Mouse (Mus musculus) midbrain, embryonic 16.5 days (tissue): ENCODE data around the gene Ppp1r12b. TPM values are rescaled to one million over a fixed set of nuclear protein-coding genes. Genes with fewer than 3 reads are reported as not detected.

Experiments
- ATAC-seq: fragments of 200-750 bp; cut with Nextera tagmentation; 2 replicates; pipeline ENCODE4 v1.8.0; 2017; ENCODE audit warnings: moderate TSS enrichment
- H3K27ac ChIP-seq: fragments of 300-500 bp; sonication (generic); 2 replicates; pipeline ENCODE4 v1.5.1; 2014; ENCODE audit warnings: mild to moderate bottlenecking, low read length, mixed read lengths
- H3K27me3 ChIP-seq: fragments of 300-500 bp; sonication (generic); 2 replicates; pipeline ENCODE4 v1.6.1; 2014; ENCODE audit warnings: low read depth, low read length, mixed read lengths; ENCODE audit not compliant: control insufficient read depth, insufficient read depth
- H3K36me3 ChIP-seq: fragments of 300-500 bp; sonication (generic); 2 replicates; pipeline ENCODE4 v1.6.1; 2014; ENCODE audit warnings: mild to moderate bottlenecking, low read length, moderate library complexity, mixed read lengths; ENCODE audit not compliant: control insufficient read depth, insufficient read depth
- H3K4me1 ChIP-seq: fragments of 300-500 bp; sonication (generic); 2 replicates; pipeline ENCODE4 v1.6.1; 2014; ENCODE audit warnings: mild to moderate bottlenecking, low read length, mixed read lengths; ENCODE audit not compliant: control insufficient read depth, insufficient read depth
- H3K4me2 ChIP-seq: fragments of 300-500 bp; sonication (generic); 2 replicates; pipeline ENCODE4 v1.6.1; 2014; ENCODE audit warnings: mild to moderate bottlenecking, low read length, mixed read lengths
- H3K4me3 ChIP-seq: fragments of 300-500 bp; sonication (generic); 2 replicates; pipeline ENCODE4 v1.5.1; 2014; ENCODE audit warnings: low read depth, mild to moderate bottlenecking, low read length, moderate library complexity, mixed read lengths
- H3K9ac ChIP-seq: fragments of 300-500 bp; sonication (generic); 2 replicates; pipeline ENCODE4 v1.6.1; 2014; ENCODE audit warnings: low read depth, low read length, mixed read lengths
- H3K9me3 ChIP-seq: fragments of 300-500 bp; sonication (generic); replicated peaks from 2 replicates; pipeline ENCODE4 v1.6.1; 2014; ENCODE audit warnings: mild to moderate bottlenecking, low read length, mixed read lengths; ENCODE audit not compliant: control insufficient read depth, poor library complexity, severe bottlenecking
- WGBS: fragments of 180-500 bp; shearing (Covaris S2); extraction: QIAGEN DNeasy Blood & Tissue Kit; methylation state at CpG from one replicate; pipeline ENCODE4 v1.1.7; 2014; 5-methylcytosine and 5-hydroxymethylcytosine counted together
- polyA plus RNA-seq: library from polyadenylated mRNA; unstranded; fragments of >200 nt; fragmentation: Nextera tagmentation; extraction: Ambion mirVana; gene quantifications from 2 replicates; pipeline ENCODE4 v1.2.1, GENCODE M21; 2015

The Ppp1r12b gene
- polyA plus RNA-seq, 1 experiment from 2014 or later = 13.6 TPM

DNA sequence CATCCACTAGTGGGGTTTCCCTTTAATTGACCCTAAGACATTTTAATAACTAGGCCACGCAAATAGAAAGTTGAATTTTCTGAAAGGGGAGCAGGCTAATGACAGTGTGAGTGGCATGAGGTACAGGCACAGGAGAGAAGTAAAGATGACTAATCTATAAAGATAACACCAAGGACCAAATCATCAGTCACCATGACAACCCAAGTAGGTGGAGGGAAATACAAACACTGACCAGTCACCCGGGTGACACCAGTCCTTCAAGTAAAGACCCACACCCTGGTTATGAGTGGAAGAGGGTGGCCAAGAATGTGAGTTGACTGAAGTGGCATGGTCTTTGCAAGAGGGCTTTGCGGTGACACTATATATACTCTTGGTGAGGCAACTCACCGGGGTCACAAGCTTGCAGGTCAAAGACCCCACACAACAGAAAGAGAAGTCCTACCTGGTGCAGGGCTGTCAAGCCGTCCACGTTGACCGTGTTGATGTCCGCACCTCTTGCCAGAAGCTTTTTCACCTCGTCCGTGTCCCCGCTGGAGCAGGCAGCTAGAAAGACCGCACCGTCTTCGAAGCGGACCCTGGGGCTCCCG is 599 bp downstream of the Ppp1r12b start:
- 4% methylated on average over 16 of the region's 16 CpGs for WGBS
- peak overlapping the region; percentile 82 for H3K4me2 ChIP-seq
- no peaks in the 10 kb centered on the region for H3K27me3 ChIP-seq
- ATAC-seq = no peak
- peaks cover 15% of the 10 kb centered on the region for H3K4me1 ChIP-seq
- H3K9me3 ChIP-seq = no peaks in the 10 kb centered on the region
- peak overlapping the region; percentile 78 for H3K9ac ChIP-seq
- peak overlapping the region; percentile 72 for H3K4me3 ChIP-seq
- H3K27ac ChIP-seq = peak overlapping the region; percentile 90
- H3K36me3 ChIP-seq = no peaks in the 10 kb centered on the region

DNA sequence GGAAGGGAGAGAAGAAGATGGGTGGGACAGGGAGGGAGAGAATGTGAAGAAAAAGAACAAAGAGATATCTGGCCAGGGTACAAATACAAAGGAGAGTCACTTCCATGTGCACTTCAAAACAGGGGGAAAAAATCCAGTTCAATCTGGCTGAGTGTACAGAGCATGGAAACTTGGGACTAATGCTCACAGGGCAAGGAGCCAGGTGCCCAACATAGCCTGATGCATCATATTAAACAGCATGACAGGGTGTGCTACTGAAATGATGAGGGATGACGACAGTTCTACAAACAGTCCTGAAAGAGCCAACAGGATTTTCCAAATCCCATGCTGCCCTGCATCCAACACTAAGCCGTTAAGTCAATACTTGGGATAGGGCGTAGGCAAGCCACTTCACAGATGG is 5.8 kb downstream of the Ppp1r12b start:
- Histone ChIP-seq H3K27me3 (no peaks in the 10 kb centered on the region), H3K9ac (no peak overlapping the region), H3K4me2 (no peak overlapping the region), H3K4me3 (no peak overlapping the region), H3K4me1 (peaks cover 14% of the 10 kb centered on the region), H3K36me3 (0 out of 2 replicates have a peak, but pooled peaks cover 2% of the 10 kb centered on the region), H3K9me3 (no peaks in the 10 kb centered on the region), H3K27ac (no peak overlapping the region)
- no peak for ATAC-seq
- 84% methylated on average over 3 of the region's 3 CpGs for WGBS

DNA sequence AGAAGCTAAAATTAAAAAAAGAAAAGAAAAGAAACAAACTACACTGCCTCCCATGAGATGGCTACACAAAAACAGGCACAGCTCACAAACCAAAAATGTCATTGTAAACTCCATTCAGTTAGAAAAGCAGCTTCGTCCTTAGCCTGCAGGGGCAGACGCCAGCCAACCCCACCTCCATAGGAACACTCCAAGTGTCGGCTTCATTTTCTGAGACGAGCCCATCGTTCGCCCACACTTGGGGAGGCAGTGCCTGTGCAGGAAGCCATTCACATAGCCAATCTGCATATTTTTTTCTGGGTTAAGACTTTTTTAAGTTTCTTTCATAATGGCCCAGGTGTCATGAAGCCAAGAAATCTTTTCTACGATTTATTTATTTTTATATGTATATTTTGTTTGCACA is 8.2 kb downstream of the Ppp1r12b start:
- WGBS = 87% methylated on average over 7 of the region's 7 CpGs
- ATAC-seq = no peak
- Histone ChIP-seq H3K4me1 (0 out of 2 replicates have a peak, but pooled peaks cover 2% of the 10 kb centered on the region), H3K27ac (no peak overlapping the region), H3K9ac (no peak overlapping the region), H3K36me3 (0 out of 2 replicates have a peak, but pooled peaks cover 2% of the 10 kb centered on the region), H3K4me3 (no peak overlapping the region), H3K9me3 (no peaks in the 10 kb centered on the region), H3K27me3 (no peaks in the 10 kb centered on the region), H3K4me2 (no peak overlapping the region)

DNA sequence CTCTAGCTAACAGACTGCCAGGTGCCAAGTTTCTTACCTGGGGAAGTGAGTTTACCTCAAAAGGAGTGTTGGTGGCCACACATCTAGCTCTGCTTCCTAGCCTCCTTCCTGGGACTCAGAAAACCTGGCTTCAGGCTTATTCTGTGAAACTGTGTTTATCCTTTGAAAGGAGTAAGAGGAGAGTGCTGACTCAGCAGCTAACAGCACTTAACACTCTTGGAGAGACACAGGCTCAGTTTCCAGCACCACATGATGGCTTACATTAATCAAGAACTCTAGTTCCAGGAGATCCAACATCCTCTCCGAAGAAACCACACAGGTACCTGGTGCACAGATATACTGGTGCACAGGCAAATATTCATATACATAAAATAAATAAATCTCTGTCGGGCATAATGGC is 12.8 kb downstream of the Ppp1r12b start:
- H3K4me2 ChIP-seq = no peak overlapping the region
- H3K9ac ChIP-seq = no peak overlapping the region
- no peaks in the 10 kb centered on the region for H3K27me3 ChIP-seq
- no peak overlapping the region for H3K27ac ChIP-seq
- no peak for ATAC-seq
- 0 out of 2 replicates have a peak, but pooled peaks cover 2% of the 10 kb centered on the region for H3K36me3 ChIP-seq
- 97% methylated on average over 2 of the region's 2 CpGs for WGBS
- no peaks in the 10 kb centered on the region for H3K4me1 ChIP-seq
- H3K9me3 ChIP-seq = no peaks in the 10 kb centered on the region
- no peak overlapping the region for H3K4me3 ChIP-seq

DNA sequence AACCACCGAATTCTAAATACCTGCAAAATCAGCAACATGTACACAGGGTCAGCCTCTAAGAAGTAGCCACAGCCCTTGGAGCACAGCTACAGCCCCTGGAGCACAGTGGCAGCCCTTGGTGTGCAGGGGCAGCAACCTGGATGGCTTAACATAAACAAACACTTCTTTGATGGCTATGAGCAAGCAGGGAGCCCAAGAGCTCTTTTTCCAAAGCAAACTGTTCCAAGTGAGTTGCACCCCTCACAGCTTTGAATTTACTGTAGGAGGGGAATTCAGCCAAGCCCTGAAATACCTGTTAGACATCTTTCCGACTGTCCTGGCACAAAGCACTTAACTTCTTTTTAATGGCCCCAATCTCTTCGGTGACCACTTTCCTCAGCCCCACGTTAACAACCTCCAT is 14.9 kb downstream of the Ppp1r12b start:
- Histone ChIP-seq H3K9me3 (no peaks in the 10 kb centered on the region), H3K4me3 (no peak overlapping the region), H3K27me3 (no peaks in the 10 kb centered on the region), H3K4me2 (no peak overlapping the region), H3K27ac (no peak overlapping the region), H3K9ac (no peak overlapping the region), H3K4me1 (no peaks in the 10 kb centered on the region), H3K36me3 (no peaks in the 10 kb centered on the region)
- WGBS = 72% methylated on average over 4 of the region's 4 CpGs
- ATAC-seq = no peak

DNA sequence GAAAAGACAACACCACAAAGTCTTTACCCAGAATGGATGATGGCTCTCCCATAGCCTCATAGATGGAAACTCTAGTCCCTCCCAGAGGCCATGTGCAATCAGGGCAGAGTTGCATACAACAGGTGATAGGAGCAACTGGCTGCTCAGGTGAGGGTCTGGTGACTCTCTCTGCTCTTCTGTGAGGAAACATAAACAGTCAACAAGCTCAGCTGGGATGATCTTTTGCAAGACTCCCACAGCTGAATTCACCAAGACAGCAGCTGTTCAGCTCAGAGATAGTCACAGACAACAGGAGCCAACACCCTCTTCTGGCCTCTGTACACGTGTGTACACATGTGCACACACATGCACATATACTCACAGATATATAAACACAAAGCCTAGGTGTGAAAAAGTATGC is 17.5 kb downstream of the Ppp1r12b start:
- Histone ChIP-seq H3K4me2 (no peak overlapping the region), H3K27me3 (no peaks in the 10 kb centered on the region)
- WGBS = 92% methylated on average over 1 of the region's 1 CpGs

DNA sequence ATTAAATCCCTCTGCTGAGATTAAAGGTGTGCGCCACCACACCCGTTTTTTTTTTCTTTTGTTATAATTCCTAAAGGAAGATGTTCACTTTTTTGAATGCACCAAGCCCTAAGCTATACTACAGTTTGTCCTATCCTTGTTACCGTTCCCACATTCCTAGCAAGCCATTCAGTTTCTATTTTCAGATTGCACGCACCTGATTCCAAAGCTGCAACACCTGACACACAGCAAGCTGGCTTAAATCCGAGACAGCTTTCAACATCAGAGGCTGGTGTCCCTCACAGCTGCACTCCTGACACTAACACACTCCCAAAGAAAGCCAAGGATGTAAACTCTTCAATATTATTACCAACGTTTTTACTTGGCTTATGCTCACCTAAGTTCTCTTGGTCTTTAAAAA is 19.4 kb downstream of the Ppp1r12b start:
- 93% methylated on average over 6 of the region's 6 CpGs for WGBS

More for the DNA sequence above, 17.5 kb downstream of the Ppp1r12b start:
- ATAC-seq = no peak
- Histone ChIP-seq H3K4me1 (no peaks in the 10 kb centered on the region), H3K36me3 (no peaks in the 10 kb centered on the region), H3K4me3 (no peak overlapping the region), H3K9ac (no peak overlapping the region), H3K27ac (no peak overlapping the region), H3K9me3 (no peaks in the 10 kb centered on the region)

DNA sequence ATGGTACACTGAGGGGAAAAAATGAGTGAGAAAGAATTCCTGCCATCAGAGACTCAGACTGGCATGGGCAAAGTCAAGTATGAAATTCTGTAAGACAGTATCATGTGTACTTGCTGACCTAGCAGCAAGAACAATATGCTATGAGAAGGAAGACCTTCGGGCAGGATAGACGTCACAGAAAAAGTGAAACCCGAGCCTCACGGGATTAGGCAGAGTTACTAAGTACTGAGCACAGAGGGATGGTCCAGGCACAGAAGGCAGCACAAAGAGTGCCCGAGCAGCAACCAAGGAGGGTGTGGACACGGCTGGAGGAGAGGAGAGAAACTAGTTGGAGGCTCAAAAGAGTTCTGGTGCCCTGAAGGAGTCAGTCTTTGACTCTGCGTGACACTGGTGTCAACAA is 23.3 kb downstream of the Ppp1r12b start:
- Histone ChIP-seq H3K4me3 (no peak overlapping the region), H3K27me3 (no peaks in the 10 kb centered on the region), H3K36me3 (no peaks in the 10 kb centered on the region), H3K9ac (no peak overlapping the region), H3K9me3 (no peaks in the 10 kb centered on the region), H3K4me2 (no peak overlapping the region), H3K27ac (no peak overlapping the region), H3K4me1 (no peaks in the 10 kb centered on the region)
- 30% methylated on average over 7 of the region's 7 CpGs for WGBS
- no peak for ATAC-seq

More for the DNA sequence above, 19.4 kb downstream of the Ppp1r12b start:
- H3K4me3 ChIP-seq = no peak overlapping the region
- H3K36me3 ChIP-seq = no peaks in the 10 kb centered on the region
- no peak overlapping the region for H3K27ac ChIP-seq
- no peak overlapping the region for H3K4me2 ChIP-seq
- no peak overlapping the region for H3K9ac ChIP-seq
- no peaks in the 10 kb centered on the region for H3K9me3 ChIP-seq
- ATAC-seq = no peak
- H3K27me3 ChIP-seq = no peaks in the 10 kb centered on the region
- H3K4me1 ChIP-seq = no peaks in the 10 kb centered on the region

DNA sequence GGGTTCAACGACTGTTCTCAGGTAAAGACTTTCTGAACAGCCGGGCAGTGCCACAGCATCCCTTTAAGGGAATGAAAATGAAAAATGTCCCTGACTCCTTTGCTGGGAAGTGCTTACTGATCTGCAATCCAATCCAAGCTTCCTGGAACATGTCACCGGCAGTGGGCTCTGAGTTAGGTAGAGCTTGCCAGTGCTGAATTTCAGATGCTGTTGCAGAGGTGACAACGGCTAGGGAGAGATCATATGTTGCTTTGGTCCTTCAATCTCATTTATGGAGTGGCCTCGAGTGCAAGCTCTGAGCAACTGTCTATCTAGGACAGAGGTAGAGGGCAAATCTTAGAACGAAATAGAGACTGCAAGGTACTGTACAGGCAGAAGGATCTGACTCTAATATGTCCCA is 36.7 kb downstream of the Ppp1r12b start:
- Histone ChIP-seq H3K27ac (no peak overlapping the region), H3K9ac (no peak overlapping the region), H3K4me1 (no peaks in the 10 kb centered on the region), H3K9me3 (no peaks in the 10 kb centered on the region), H3K4me3 (no peak overlapping the region), H3K4me2 (no peak overlapping the region), H3K36me3 (no peaks in the 10 kb centered on the region), H3K27me3 (no peaks in the 10 kb centered on the region)
- WGBS = 90% methylated on average over 6 of the region's 6 CpGs
- no peak for ATAC-seq
